Mouse (Mus musculus) kidney, embryonic 15.5 days (tissue): ENCODE data around the gene Rab5if. TPM values are rescaled to one million over a fixed set of nuclear protein-coding genes. Genes with fewer than 3 reads are reported as not detected.
"Not testable (repeated sequence)": the region's sequence is repeated elsewhere in the genome, so short reads cannot be mapped to it uniquely, and the experiment has no call there.

ENCODE experiments used
- ATAC-seq: fragments of 200-750 bp; cut with Nextera tagmentation; replicated peaks from 2 replicates; pipeline ENCODE4 v1.8.0; 2017; ENCODE audit warnings: moderate TSS enrichment; ENCODE audit not compliant: low FRiP score
- H3K27ac ChIP-seq: fragments of 300-500 bp; sonication (generic); 2 replicates; pipeline ENCODE4 v1.5.1; 2015; ENCODE audit warnings: mild to moderate bottlenecking, inconsistent platforms
- H3K27me3 ChIP-seq: fragments of 300-500 bp; sonication (generic); 2 replicates; pipeline ENCODE4 v1.6.1; 2015; ENCODE audit warnings: inconsistent platforms
- H3K36me3 ChIP-seq: fragments of 300-500 bp; sonication (generic); 2 replicates; pipeline ENCODE4 v1.6.1; 2015; ENCODE audit warnings: inconsistent platforms
- H3K4me1 ChIP-seq: fragments of 300-500 bp; sonication (generic); 2 replicates; pipeline ENCODE4 v1.6.1; 2015; ENCODE audit warnings: inconsistent platforms
- H3K4me2 ChIP-seq: fragments of 300-500 bp; sonication (generic); 2 replicates; pipeline ENCODE4 v1.6.1; 2015; ENCODE audit warnings: moderate library complexity, mild to moderate bottlenecking, inconsistent platforms
- H3K4me3 ChIP-seq: fragments of 300-500 bp; sonication (generic); replicated peaks from 2 replicates; pipeline ENCODE4 v1.5.1; 2015; ENCODE audit warnings: mild to moderate bottlenecking, inconsistent platforms
- H3K9ac ChIP-seq: fragments of 300-500 bp; sonication (generic); 2 replicates; pipeline ENCODE4 v1.6.1; 2015; ENCODE audit warnings: mild to moderate bottlenecking, inconsistent platforms
- H3K9me3 ChIP-seq: fragments of 300-500 bp; sonication (generic); replicated peaks from 2 replicates; pipeline ENCODE4 v1.6.1; 2016; ENCODE audit warnings: inconsistent platforms
- WGBS: fragments of 180-500 bp; shearing (Covaris S2); methylation state at CpG from one replicate; pipeline ENCODE4 v1.1.7; 2015; ENCODE audit warnings: mixed read lengths; 5-methylcytosine and 5-hydroxymethylcytosine counted together
- polyA plus RNA-seq: library from polyadenylated mRNA; unstranded; fragments of >200 nt; fragmentation: Nextera tagmentation; extraction: Ambion mirVana; gene quantifications from 2 replicates; pipeline ENCODE4 v1.2.1, GENCODE M21; 2015

The Rab5if gene
- polyA plus RNA-seq, 1 experiment from 2014 or later = 174 TPM

DNA sequence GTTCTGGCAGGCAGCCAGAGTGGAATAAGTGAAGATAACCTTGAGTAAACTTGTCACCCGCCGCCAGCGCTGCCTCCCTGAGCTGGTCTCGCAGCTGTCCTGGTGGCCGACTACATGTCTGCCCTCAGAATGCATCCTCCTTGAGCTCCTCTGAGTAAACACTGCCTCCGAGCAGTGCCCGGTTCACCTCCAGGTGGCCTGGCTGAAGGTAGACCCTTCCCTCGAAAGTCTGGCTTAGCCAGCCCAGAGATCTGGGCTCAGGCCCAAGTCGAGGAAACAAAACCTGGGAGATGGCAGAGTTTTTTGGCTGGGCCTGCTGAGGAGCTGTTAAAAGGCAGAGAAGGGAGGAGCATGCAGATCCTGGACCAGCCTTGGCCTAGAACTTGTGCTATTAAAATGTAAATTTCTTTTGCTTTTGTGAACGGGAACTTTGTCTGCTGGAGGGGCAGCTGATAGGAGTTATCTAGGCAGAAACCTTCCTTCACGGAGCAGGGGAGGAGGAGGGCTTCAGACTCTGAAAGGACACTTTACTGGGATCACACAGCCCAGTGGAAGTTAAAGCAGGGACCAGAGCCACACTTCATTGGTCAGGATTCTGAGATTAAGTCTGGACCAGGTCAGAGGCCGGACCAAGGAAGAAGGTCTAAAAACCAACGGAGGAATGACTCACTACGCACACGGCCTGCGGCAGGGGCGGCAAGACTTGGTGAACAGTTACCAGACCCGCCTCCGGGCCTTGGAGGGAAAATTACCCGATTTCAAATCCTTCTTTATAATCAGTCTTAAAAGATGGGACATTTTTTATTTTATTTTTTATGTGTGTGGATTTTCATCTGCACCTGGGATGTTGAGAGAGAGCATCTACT is 20.9 kb upstream of the Rab5if start:
- peak overlapping the region; percentile 78 for H3K4me3 ChIP-seq
- H3K27me3 ChIP-seq = no peaks in the 10 kb centered on the region
- H3K9me3 ChIP-seq = no peaks in the 10 kb centered on the region
- peak overlapping the region; percentile 94 for H3K27ac ChIP-seq
- 6% methylated on average over 20 of the region's 20 CpGs for WGBS
- peak overlapping the region; percentile 86 for H3K4me2 ChIP-seq
- peaks cover 34% of the 10 kb centered on the region for H3K36me3 ChIP-seq
- H3K4me1 ChIP-seq = peaks cover 63% of the 10 kb centered on the region
- 0 out of 2 replicates have a peak, but pooled peaks have one; percentile 16 for ATAC-seq
- peak overlapping the region; percentile 84 for H3K9ac ChIP-seq

DNA sequence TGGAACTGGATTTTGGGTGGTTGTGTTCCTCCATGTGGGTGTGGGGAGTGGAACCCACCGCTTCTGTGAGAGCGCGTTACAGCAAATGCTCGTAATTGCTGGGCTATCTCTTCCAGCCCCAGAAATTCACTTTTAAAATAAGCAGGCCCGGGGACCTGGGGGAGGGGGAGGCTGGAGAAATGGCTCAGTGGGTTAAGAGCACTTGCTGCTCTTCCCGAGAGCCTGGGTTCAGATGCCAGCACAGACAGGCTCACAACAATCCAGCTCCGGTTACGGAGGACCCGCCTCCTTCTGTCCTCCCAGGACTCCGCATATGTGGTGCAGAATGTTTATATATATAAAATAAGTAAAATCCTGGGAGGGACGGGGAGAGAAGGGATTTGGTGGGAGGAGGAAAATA is 20.2 kb upstream of the Rab5if start:
- ATAC-seq = no peak
- no peaks in the 10 kb centered on the region for H3K27me3 ChIP-seq
- peak overlapping the region; percentile 78 for H3K4me3 ChIP-seq
- WGBS = 8% methylated on average over 11 of the region's 11 CpGs
- peaks cover 63% of the 10 kb centered on the region for H3K4me1 ChIP-seq
- peaks cover 34% of the 10 kb centered on the region for H3K36me3 ChIP-seq
- peak overlapping the region; percentile 86 for H3K4me2 ChIP-seq
- H3K27ac ChIP-seq = peak overlapping the region; percentile 94
- 0 out of 2 replicates have a peak overlapping the region, but pooled peaks have one; percentile 84 for H3K9ac ChIP-seq
- no peaks in the 10 kb centered on the region for H3K9me3 ChIP-seq

DNA sequence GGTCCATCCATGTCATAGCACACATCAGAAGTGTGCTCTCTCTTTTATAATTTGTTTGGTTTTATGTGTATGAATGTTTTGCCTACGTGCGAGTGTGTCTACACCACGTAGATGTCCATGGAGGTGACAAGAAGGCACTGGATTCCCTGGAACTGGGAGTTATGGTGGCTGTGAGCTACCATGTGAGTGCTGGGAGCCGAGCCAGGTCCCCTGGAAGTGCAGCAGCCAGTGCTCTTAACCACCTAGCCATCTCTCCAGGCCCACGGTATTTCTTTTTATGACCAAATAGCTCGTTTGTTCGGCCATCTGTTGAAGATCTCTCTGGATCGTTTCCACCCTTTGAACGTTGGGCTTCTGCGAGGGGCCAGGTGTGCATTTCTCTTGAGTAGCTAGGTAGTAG is 19.6 kb upstream of the Rab5if start:
- WGBS = 51% methylated on average over 10 of the region's 10 CpGs
- Histone ChIP-seq H3K27me3 (no peaks in the 10 kb centered on the region), H3K4me3 (no peak overlapping the region), H3K27ac (peak overlapping the region; percentile 42; the same call in 1 of the 2 replicates), H3K36me3 (peaks cover 40% of the 10 kb centered on the region), H3K9me3 (no peaks in the 10 kb centered on the region), H3K9ac (no peak overlapping the region), H3K4me2 (peak overlapping the region; percentile 86), H3K4me1 (peaks cover 65% of the 10 kb centered on the region)
- ATAC-seq = no peak

DNA sequence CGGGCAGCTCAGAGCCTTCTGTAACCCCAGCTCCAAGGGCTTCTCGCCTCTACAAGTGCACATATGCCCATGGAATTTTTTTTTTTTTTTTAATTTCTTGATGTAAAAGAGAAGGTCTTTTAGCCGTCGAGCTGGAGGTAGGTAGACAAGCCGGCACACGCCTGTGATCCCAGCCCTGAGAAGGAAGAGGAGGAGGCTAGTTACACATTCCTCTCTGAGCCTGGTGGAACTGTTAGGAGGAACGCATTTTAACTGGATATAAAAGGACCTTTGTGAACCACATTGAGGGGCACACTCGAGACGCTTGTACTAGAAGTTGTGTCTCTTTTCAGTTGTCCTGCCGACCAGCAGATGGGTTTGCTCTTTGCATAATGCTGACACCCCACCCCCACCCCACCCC is 18.2 kb upstream of the Rab5if start:
- WGBS = 46% methylated on average over 10 of the region's 10 CpGs
- no peak overlapping the region for H3K4me3 ChIP-seq

DNA sequence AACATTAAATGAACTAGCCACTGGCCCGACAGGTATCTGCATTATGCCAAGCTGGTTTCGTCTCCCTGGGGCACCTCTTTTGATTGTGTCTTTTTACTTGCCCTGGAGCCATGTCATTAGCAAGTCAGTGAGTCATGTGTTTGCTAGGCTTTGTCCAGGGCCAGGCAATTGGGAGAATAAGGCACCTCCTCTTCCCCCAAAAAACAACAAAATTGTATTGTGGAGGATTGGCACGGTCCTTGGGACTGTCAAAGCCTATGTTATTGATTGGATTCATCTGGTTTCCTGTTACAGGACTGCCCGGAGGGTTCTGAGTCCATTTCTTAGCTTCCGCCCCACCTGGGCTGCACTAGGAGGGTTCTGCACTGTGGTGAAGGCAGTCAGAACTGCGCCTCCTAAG is 15.3 kb upstream of the Rab5if start:
- peaks cover 39% of the 10 kb centered on the region for H3K4me1 ChIP-seq
- no peak for ATAC-seq
- no peaks in the 10 kb centered on the region for H3K27me3 ChIP-seq
- no peak overlapping the region for H3K4me2 ChIP-seq
- peaks cover 83% of the 10 kb centered on the region for H3K36me3 ChIP-seq
- no peak overlapping the region for H3K27ac ChIP-seq
- H3K4me3 ChIP-seq = no peak overlapping the region
- H3K9ac ChIP-seq = no peak overlapping the region
- WGBS = 60% methylated on average over 6 of the region's 6 CpGs
- no peaks in the 10 kb centered on the region for H3K9me3 ChIP-seq

More for the DNA sequence above, 18.2 kb upstream of the Rab5if start:
- H3K27ac ChIP-seq = peak overlapping the region; percentile 32; the same call in 1 of the 2 replicates
- peaks cover 54% of the 10 kb centered on the region for H3K36me3 ChIP-seq
- no peaks in the 10 kb centered on the region for H3K9me3 ChIP-seq
- no peak overlapping the region for H3K9ac ChIP-seq
- H3K27me3 ChIP-seq = no peaks in the 10 kb centered on the region
- ATAC-seq = no peak
- peaks cover 54% of the 10 kb centered on the region for H3K4me1 ChIP-seq
- no peak overlapping the region for H3K4me2 ChIP-seq

DNA sequence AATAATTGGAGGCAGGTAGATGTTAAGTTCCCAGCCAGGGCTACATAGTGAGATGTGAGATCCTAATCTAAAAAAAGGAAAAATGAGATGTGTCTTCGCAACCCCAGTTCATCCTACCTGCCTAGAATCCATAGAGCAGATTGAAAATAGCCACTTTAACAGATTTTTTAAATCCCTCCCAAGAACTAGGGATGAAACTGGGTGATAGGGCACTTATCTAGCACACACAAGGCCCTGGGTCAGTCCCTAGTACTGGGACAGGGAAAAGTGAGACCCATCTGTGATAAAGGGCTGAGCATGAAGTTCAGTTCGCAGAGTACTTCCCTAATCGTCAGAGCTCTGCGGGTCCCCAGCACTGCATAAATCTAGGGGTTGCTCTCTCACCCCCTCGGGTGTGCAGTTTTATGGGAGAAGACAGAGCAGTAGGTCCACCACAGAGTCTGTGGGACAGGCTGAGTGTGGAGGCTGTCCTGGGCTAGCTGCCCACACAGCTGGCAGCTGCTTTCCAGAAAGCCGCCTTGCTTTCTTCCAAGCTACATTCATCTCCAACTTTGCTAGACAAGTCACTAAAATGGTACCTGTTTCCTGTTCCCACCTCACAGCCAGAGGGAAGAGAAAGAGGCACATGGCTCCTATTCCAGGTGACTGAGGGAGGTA is 14.3 kb upstream of the Rab5if start:
- peaks cover 29% of the 10 kb centered on the region for H3K4me1 ChIP-seq
- no peaks in the 10 kb centered on the region for H3K9me3 ChIP-seq
- no peaks in the 10 kb centered on the region for H3K27me3 ChIP-seq
- no peak overlapping the region for H3K4me2 ChIP-seq
- H3K27ac ChIP-seq = no peak overlapping the region
- H3K4me3 ChIP-seq = no peak overlapping the region
- ATAC-seq = no peak
- H3K36me3 ChIP-seq = peaks cover 88% of the 10 kb centered on the region
- H3K9ac ChIP-seq = no peak overlapping the region
- 74% methylated on average over 6 of the region's 6 CpGs for WGBS

DNA sequence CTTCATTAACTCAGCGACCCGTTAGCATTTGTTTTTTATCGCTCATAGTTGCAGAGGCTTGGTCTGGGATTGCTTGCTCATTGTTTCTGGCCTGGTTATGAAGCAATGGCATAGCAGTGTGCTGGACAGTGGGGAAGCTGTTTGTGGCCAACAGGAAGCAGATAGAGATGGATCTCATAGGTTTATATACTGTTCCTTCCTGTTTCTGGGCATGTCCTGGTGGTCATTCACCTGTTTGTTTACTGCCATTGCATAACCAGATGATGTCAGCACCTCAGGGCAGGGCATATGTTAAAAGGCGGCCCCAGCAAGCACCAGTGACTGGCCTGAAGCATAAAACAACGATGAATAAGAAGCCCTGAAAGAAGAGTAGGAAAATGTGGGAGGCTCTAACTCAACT is 12.4 kb upstream of the Rab5if start:
- no peaks in the 10 kb centered on the region for H3K27me3 ChIP-seq
- no peak overlapping the region for H3K9ac ChIP-seq
- peaks cover 11% of the 10 kb centered on the region for H3K4me1 ChIP-seq
- H3K4me3 ChIP-seq = no peak overlapping the region
- H3K4me2 ChIP-seq = no peak overlapping the region
- H3K9me3 ChIP-seq = no peaks in the 10 kb centered on the region
- H3K36me3 ChIP-seq = peaks cover 87% of the 10 kb centered on the region
- H3K27ac ChIP-seq = no peak overlapping the region
- no peak for ATAC-seq
- 83% methylated on average over 5 of the region's 5 CpGs for WGBS

DNA sequence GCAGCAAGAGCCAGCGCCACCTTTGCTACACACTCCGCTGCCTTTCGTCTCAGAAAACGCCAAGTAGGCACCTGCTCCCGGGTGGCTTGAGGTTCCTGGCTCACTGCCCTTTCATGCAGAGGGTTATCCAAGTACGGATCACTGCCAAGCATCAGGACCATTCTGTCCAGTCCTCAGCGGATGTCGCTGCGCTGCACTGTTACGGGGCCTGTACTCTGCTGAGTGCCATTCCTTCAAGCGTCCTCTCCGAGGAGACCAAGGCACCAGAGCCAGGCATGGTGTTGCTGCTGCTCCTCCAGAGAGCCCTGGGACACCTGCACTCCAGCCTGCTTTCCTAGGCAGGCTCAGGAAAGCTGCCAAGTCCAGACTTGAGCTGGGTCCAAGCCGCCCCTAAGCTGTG is 9.3 kb upstream of the Rab5if start:
- ATAC-seq, H3K9me3 ChIP-seq, H3K4me3 ChIP-seq, H3K27ac ChIP-seq, H3K27me3 ChIP-seq, H3K4me2 ChIP-seq, H3K4me1 ChIP-seq, H3K9ac ChIP-seq: not testable (repeated sequence)
- WGBS = 84% methylated on average over 10 of the region's 13 CpGs
- peaks cover 83% of the 10 kb centered on the region for H3K36me3 ChIP-seq

DNA sequence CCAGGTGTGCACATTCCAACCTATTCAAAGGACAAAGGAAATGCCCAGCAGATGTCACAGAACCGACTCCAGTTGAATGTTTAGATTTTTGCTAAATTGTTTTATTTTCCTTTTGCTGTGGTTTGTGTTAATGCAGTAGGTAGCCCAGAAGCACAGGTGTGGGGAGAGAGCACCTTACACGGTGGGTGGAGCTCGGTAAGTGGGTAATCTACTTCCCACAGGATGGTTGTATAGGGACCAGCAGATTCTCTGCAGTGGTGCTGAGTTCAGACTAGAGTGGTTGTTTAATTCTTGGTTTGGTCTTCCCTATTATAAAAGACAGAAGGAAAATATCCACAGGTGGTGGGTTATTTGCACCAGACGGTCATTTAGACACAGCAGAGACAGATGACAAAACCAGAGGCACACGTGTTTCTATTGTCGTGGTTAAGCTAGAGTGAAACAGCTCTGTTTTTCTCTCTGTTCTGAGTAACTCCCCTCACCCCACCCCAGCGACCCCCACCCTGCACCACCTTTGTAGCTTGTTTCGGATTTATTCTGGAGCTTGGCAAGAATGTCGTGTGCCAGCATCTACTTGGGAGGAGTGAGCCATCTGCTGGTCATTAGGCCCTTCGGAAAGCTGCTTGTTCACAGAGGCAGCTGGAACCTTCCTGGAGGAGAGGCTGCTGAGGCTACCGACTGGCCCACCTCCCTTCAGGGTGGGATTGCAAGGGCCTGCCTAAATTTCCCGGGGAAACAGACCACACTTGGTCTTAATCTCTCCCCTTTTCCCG is 8.7 kb upstream of the Rab5if start:
- not testable (repeated sequence) for H3K4me1 ChIP-seq, H3K4me2 ChIP-seq, H3K27me3 ChIP-seq, H3K9ac ChIP-seq, H3K9me3 ChIP-seq, H3K27ac ChIP-seq, ATAC-seq, H3K4me3 ChIP-seq
- H3K36me3 ChIP-seq = peaks cover 80% of the 10 kb centered on the region
- 49% methylated on average over 13 of the region's 13 CpGs for WGBS

DNA sequence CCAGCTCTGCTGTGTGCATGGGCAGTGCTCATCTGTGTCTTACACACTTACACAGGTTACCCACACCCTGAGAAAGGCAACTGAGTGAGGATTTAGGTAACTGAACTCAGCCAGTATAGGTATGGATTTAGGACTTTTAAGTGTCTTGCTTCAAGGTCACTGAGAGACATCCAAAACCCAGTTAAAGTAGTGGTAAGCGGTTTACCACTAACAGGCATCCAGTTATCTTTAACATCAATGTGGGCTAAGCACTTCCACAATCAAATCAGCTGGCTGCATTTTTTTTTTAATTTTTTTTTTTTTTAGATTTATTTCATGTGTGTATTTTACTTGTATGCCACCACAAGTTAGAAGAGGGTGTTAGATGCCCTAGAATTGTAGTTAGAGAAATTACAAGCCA is 6.6 kb upstream of the Rab5if start:
- Histone ChIP-seq H3K4me3 (no peak overlapping the region), H3K27me3 (no peaks in the 10 kb centered on the region), H3K27ac (no peak overlapping the region), H3K4me1 (peaks cover 6% of the 10 kb centered on the region), H3K9ac (no peak overlapping the region), H3K4me2 (no peak overlapping the region), H3K36me3 (peaks cover 63% of the 10 kb centered on the region), H3K9me3 (no peaks in the 10 kb centered on the region)
- 97% methylated on average over 1 of the region's 1 CpGs for WGBS
- no peak for ATAC-seq

DNA sequence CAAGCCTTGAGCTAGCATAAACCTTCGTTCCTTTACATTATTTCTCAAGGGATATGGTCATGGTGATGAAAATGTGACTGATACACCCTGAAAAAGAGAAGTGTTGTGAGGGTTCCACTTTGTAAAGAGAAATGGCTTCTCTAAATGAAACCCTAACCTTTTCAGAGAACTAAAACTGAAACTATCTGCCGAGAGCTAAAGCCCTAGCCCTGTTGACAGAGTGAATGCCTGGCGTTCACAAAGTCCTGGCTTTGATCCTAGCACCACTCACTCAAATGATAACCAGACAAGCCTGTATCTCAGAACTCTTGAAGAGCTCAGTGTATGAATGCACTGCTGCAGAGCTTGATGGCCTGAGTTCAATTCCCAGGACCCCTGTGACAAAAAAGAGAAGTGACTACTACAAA is 5.5 kb upstream of the Rab5if start:
- H3K4me3 ChIP-seq = no peak overlapping the region
- no peak for ATAC-seq
- H3K9ac ChIP-seq = no peak overlapping the region
- H3K9me3 ChIP-seq = no peaks in the 10 kb centered on the region
- H3K27ac ChIP-seq = peak overlapping the region; percentile 37; the same call in 1 of the 2 replicates
- peaks cover 13% of the 10 kb centered on the region for H3K4me1 ChIP-seq
- H3K36me3 ChIP-seq = peaks cover 52% of the 10 kb centered on the region
- no peak overlapping the region for H3K4me2 ChIP-seq
- no peaks in the 10 kb centered on the region for H3K27me3 ChIP-seq
- WGBS = 79% methylated on average over 3 of the region's 3 CpGs

DNA sequence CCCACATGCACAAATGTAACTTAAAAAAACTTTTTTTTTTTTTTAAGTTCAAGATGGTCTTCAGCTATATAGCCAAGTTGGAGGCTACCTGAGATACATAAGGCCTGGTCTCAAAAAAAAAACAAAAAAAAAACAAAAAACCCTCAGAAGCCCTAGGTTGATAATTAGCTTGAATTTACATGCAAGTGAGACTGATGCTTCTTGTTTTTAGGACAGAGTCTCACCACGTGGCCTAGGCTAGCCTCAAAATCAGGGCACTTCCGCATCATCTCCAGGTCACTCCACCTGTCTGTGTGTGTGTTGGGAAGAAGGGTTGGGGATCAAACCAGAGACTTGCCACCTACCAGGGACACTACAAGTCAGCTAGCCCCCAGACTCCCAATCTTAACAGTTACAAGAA is 5.1 kb upstream of the Rab5if start, which contains the start of gene 4930518I15Rik:
Gene 4930518I15Rik (minus strand): TSS at position 112 of the 400 bp plus-strand sequence.
- peak within 1 kb of the TSS; percentile 37; the same call in 1 of the 2 replicates for H3K27ac ChIP-seq
- H3K4me2 ChIP-seq = no peak within 1 kb of the TSS
- ATAC-seq = no peak
- WGBS = 86% methylated on average over 2 of the region's 2 CpGs
- no peaks in the 10 kb centered on the region for H3K9me3 ChIP-seq
- H3K4me1 ChIP-seq = peaks cover 13% of the 10 kb centered on the region
- no peak within 1 kb of the TSS for H3K9ac ChIP-seq
- H3K4me3 ChIP-seq = no peak within 1 kb of the TSS
- H3K36me3 ChIP-seq = peaks cover 48% of the 10 kb centered on the region
- H3K27me3 ChIP-seq = no peaks in the 10 kb centered on the region
